Mouse (Mus musculus) forebrain, postnatal 0 days (tissue): ENCODE results near the gene 6430628N08Rik. TPM values are rescaled to one million over a fixed set of nuclear protein-coding genes. Genes with fewer than 3 reads are reported as not detected.

Experiments used
- ATAC-seq: fragments of 200-750 bp; cut with Nextera tagmentation; 2 replicates; pipeline ENCODE4 v1.8.0; 2017; ENCODE audit warnings: mild to moderate bottlenecking, moderate library complexity
- DNase-seq: peaks from one replicate; pipeline ENCODE4 v3.0.0-alpha.2; 2015
- H3K27ac ChIP-seq: fragments of 300-500 bp; sonication (generic); 2 replicates; pipeline ENCODE4 v1.5.1; 2014; ENCODE audit warnings: low read depth, mild to moderate bottlenecking, antibody characterized with exemption, low read length, moderate library complexity, mixed read lengths
- H3K27me3 ChIP-seq: fragments of 300-500 bp; sonication (generic); 2 replicates; pipeline ENCODE4 v1.6.1; 2014; ENCODE audit warnings: mild to moderate bottlenecking, low read length, mixed read lengths; ENCODE audit not compliant: insufficient read depth
- H3K36me3 ChIP-seq: fragments of 300-500 bp; sonication (generic); 2 replicates; pipeline ENCODE4 v1.6.1; 2014; ENCODE audit warnings: mild to moderate bottlenecking, moderate library complexity; ENCODE audit not compliant: insufficient read depth
- H3K4me1 ChIP-seq: fragments of 300-500 bp; sonication (generic); 2 replicates; pipeline ENCODE4 v1.6.1; 2014; ENCODE audit warnings: antibody characterized with exemption; ENCODE audit not compliant: insufficient read depth
- H3K4me2 ChIP-seq: fragments of 300-500 bp; sonication (generic); 2 replicates; pipeline ENCODE4 v1.6.1; 2014; ENCODE audit warnings: low read depth, mild to moderate bottlenecking, moderate library complexity
- H3K4me3 ChIP-seq: fragments of 300-500 bp; sonication (generic); 2 replicates; pipeline ENCODE4 v1.5.1; 2014; ENCODE audit warnings: low read depth, low read length, mixed read lengths
- H3K9ac ChIP-seq: fragments of 300-500 bp; sonication (generic); 2 replicates; pipeline ENCODE4 v1.6.1; 2014; ENCODE audit warnings: mild to moderate bottlenecking
- H3K9me3 ChIP-seq: fragments of 300-500 bp; sonication (generic); 2 replicates; pipeline ENCODE4 v1.6.1; 2016; ENCODE audit warnings: low read length
- CTCF ChIP-seq: sonication (generic); IDR thresholded peaks from 2 replicates; pipeline ENCODE4 v1.5.1; 2016; ENCODE audit warnings: antibody characterized with exemption, control low read depth, low read depth
- WGBS: fragments of 180-500 bp; shearing (Covaris S2); extraction: QIAGEN DNeasy Blood & Tissue Kit; methylation state at CpG from one replicate; pipeline ENCODE4 v1.1.7; 2014; 5-methylcytosine and 5-hydroxymethylcytosine counted together
- polyA plus RNA-seq: library from polyadenylated mRNA; unstranded; fragments of >200 nt; fragmentation: Nextera tagmentation; extraction: Ambion mirVana; gene quantifications from 2 replicates; pipeline ENCODE4 v1.2.1, GENCODE M21; 2015
- total RNA-seq: library from RNA; depleted of rRNA; stranded (reverse); fragments of >200 nt; gene quantifications from 2 replicates; pipeline ENCODE4 v1.2.3, GENCODE M21; 2014; rRNA removed

Gene 6430628N08Rik
- total and polyA plus RNA-seq, 2 experiments from 2014 or later = 0.62 to 1.4 TPM

GRCm38 (mm10) chr4:115938276-115939160 is 48.1 kb downstream of the 6430628N08Rik start:
- ATAC-seq = no peak
- Histone ChIP-seq H3K9ac (no peak overlapping the region), H3K4me1 (no peaks in the 10 kb centered on the region), H3K36me3 (no peaks in the 10 kb centered on the region), H3K9me3 (no peaks in the 10 kb centered on the region), H3K27ac (no peak overlapping the region), H3K4me2 (no peak overlapping the region), H3K4me3 (no peak overlapping the region), H3K27me3 (peaks cover 80% of the 10 kb centered on the region)
- TF ChIP-seq CTCF = no peak
- WGBS = 2% methylated on average over 37 of the region's 37 CpGs
- peak; percentile 86 for DNase-seq

DNA sequence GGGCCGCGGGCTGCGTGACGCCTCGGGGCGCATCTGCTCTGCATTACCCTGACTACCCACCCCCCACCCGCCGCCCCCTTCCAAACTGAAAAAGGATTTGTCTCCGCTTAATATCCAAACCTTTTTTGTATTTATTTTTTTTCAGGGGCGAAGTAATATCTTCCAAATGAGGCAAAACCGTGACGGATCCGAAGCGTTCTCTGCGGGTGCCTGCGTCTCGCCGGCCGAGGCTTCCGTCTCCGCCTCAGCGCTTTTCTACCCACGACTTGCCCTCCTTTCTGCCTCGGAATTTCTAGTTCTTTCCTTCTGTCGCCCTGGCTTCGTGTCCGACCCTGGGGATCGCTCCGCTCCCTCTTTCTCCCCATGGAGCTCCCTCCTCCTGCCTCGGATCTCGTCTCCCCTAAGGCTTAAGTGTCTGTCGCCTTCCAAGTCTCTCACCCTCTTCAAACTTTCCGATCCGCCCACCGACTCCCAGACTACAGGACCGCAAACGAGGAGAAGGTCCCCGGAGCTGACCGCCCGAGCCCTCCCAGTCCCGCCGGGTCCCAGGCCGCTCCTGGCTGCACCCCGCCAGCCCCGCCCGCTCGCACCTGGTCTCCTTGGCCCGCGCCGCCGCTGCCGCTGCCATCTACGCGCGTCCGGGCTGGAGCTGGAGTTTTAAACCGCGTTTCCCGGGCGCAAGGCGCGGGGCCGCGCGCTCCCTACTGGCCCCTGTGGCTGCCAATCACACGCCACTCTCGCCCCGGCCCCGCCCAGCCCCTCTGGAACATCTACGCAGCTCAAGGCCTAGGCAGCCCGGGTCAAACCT is 49.0 kb downstream of the 6430628N08Rik start, which contains the start of gene Dmbx1:
Gene Dmbx1 (minus strand): TSS at position 632 of the 808 bp plus-strand sequence.
- Histone ChIP-seq H3K9ac (no peak within 1 kb of the TSS), H3K4me3 (peak within 1 kb of the TSS; percentile 14; the same call in 1 of the 2 replicates), H3K36me3 (no peaks in the 10 kb centered on the region), H3K9me3 (no peaks in the 10 kb centered on the region), H3K4me1 (no peaks in the 10 kb centered on the region), H3K4me2 (peak within 1 kb of the TSS; percentile 28), H3K27ac (no peak within 1 kb of the TSS), H3K27me3 (peaks cover 80% of the 10 kb centered on the region)
- DNase-seq = peak; percentile 58
- under 1% methylated on average over 70 of the region's 71 CpGs for WGBS
- TF ChIP-seq CTCF = no peak
- peak; percentile 14; the same call in 1 of the 2 replicates for ATAC-seq

GRCm38 (mm10) chr4:115940681-115941080 is 50.2 kb downstream of the 6430628N08Rik start:
- Histone ChIP-seq H3K4me3 (no peak overlapping the region), H3K4me1 (no peaks in the 10 kb centered on the region), H3K27me3 (peaks cover 81% of the 10 kb centered on the region), H3K4me2 (no peak overlapping the region), H3K9me3 (no peaks in the 10 kb centered on the region), H3K36me3 (no peaks in the 10 kb centered on the region), H3K27ac (no peak overlapping the region), H3K9ac (no peak overlapping the region)
- DNase-seq (no peak), ATAC-seq (no peak)
- no peak for TF ChIP-seq CTCF
- 7% methylated on average over 3 of the region's 3 CpGs for WGBS

DNA sequence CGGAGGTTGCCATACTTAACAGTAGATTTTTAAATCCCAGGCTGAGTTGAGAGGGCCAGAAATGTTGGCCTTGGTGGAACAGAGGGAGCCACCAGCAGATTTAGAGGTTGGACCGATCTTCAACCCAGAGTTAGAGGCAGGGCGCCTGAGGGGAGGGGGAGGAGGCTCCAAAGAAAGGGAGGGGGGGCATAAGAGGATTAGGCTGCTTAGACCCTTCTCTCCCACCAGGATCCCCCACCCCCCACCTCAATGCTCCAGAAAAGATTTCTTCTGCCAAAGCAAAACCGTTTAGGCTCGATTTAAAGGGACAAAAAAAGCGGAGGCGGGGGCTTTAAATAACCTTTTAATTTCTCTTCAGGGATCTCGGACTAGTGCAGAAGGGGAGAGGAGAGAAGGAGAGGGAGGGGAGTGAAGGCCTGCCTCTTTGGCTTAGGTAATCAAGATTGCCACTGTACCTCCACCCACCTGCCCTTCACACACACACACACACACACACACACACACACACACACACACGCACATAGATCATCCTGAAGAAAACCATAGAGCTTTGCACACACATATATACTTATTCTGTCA is 50.9 kb downstream of the 6430628N08Rik start:
- ATAC-seq = no peak
- no peak overlapping the region for H3K9ac ChIP-seq
- H3K4me1 ChIP-seq = no peaks in the 10 kb centered on the region
- H3K4me3 ChIP-seq = no peak overlapping the region
- WGBS = 5% methylated on average over 9 of the region's 9 CpGs
- H3K9me3 ChIP-seq = no peaks in the 10 kb centered on the region
- H3K36me3 ChIP-seq = no peaks in the 10 kb centered on the region
- DNase-seq = no peak
- H3K4me2 ChIP-seq = no peak overlapping the region
- H3K27ac ChIP-seq = no peak overlapping the region
- H3K27me3 ChIP-seq = peaks cover 81% of the 10 kb centered on the region
- no peak for TF ChIP-seq CTCF

- Histone ChIP-seq H3K27ac (no peak overlapping the region), H3K9me3 (no peaks in the 10 kb centered on the region), H3K4me2 (peak overlapping the region; percentile 38), H3K9ac (no peak overlapping the region), H3K4me3 (peak overlapping the region; percentile 22), H3K36me3 (no peaks in the 10 kb centered on the region), H3K27me3 (peaks cover 73% of the 10 kb centered on the region), H3K4me1 (no peaks in the 10 kb centered on the region)
- ATAC-seq (no peak; the same call in 1 of the 2 replicates), DNase-seq (no peak)
- WGBS = under 1% methylated on average over 40 of the region's 41 CpGs
- no peak for TF ChIP-seq CTCF
Measured at GRCm38 (mm10) chr4:115943669-115944314, 53.3 kb downstream of the 6430628N08Rik start.

Other genes with a start within 250 kb of the 6430628N08Rik start
- 0.77 and 1.7 TPM in 2 replicates for gene Cyp4b1, start 242.9 kb upstream of the 6430628N08Rik start, total RNA-seq
- 1.2 and 1.8 TPM in 2 replicates for gene Cyp4b1, start 242.9 kb upstream of the 6430628N08Rik start, polyA plus RNA-seq
- gene Efcab14, start 152.9 kb upstream of the 6430628N08Rik start, total RNA-seq = 12.0 and 14.9 TPM in 2 replicates
- 9.1 and 14.6 TPM in 2 replicates for gene Efcab14, start 152.9 kb upstream of the 6430628N08Rik start, polyA plus RNA-seq
- 0.95 TPM in 1 of 2 replicates, not detected in the other for gene Tex38, start 109.6 kb upstream of the 6430628N08Rik start, total RNA-seq
- 0.43 and 0.59 TPM in 2 replicates for gene Tex38, start 109.6 kb upstream of the 6430628N08Rik start, polyA plus RNA-seq
- 22.1 and 34.0 TPM in 2 replicates for gene Atpaf1, start 105.9 kb upstream of the 6430628N08Rik start, total RNA-seq
- 28.0 and 40.9 TPM in 2 replicates for gene Atpaf1, start 105.9 kb upstream of the 6430628N08Rik start, polyA plus RNA-seq
- 3.0 and 9.0 TPM in 2 replicates for gene Mob3c, start 62.6 kb upstream of the 6430628N08Rik start, total RNA-seq
- 1.6 and 3.0 TPM in 2 replicates for gene Mob3c, start 62.6 kb upstream of the 6430628N08Rik start, polyA plus RNA-seq
- gene Mknk1, start 51.5 kb upstream of the 6430628N08Rik start, total RNA-seq = 18.9 and 19.8 TPM in 2 replicates
- gene Mknk1, start 51.5 kb upstream of the 6430628N08Rik start, polyA plus RNA-seq = 22.8 and 24.3 TPM in 2 replicates
- 0.38 TPM in 1 of 2 replicates, not detected in the other for gene Kncn, start 6.3 kb upstream of the 6430628N08Rik start, total RNA-seq
- 0.10 and 0.44 TPM in 2 replicates for gene Kncn, start 6.3 kb upstream of the 6430628N08Rik start, polyA plus RNA-seq
- 0.15 TPM in 1 of 2 replicates, not detected in the other for gene Dmbx1, start 49.3 kb downstream of the 6430628N08Rik start, total RNA-seq
- gene Dmbx1, start 49.3 kb downstream of the 6430628N08Rik start, polyA plus RNA-seq = 0.18 and 0.23 TPM in 2 replicates
- gene Faah, start 127.3 kb downstream of the 6430628N08Rik start, total RNA-seq = 28.8 and 42.7 TPM in 2 replicates
- 22.0 and 25.4 TPM in 2 replicates for gene Faah, start 127.3 kb downstream of the 6430628N08Rik start, polyA plus RNA-seq
- gene Nsun4, start 163.2 kb downstream of the 6430628N08Rik start, total RNA-seq = 9.9 and 10.6 TPM in 2 replicates
- 6.8 and 8.2 TPM in 2 replicates for gene Nsun4, start 163.2 kb downstream of the 6430628N08Rik start, polyA plus RNA-seq
- gene Uqcrh, start 184.4 kb downstream of the 6430628N08Rik start, total RNA-seq = 271 and 387 TPM in 2 replicates
- gene Uqcrh, start 184.4 kb downstream of the 6430628N08Rik start, polyA plus RNA-seq = 414 and 534 TPM in 2 replicates
- gene Lrrc41, start 184.6 kb downstream of the 6430628N08Rik start, total RNA-seq = 95.4 and 98.4 TPM in 2 replicates
- gene Lrrc41, start 184.6 kb downstream of the 6430628N08Rik start, polyA plus RNA-seq = 67.5 and 70.2 TPM in 2 replicates
- gene Rad54l, start 233.0 kb downstream of the 6430628N08Rik start, total RNA-seq = 2.0 and 3.2 TPM in 2 replicates
- 2.6 and 3.5 TPM in 2 replicates for gene Rad54l, start 233.0 kb downstream of the 6430628N08Rik start, polyA plus RNA-seq
- gene Pomgnt1, start 233.2 kb downstream of the 6430628N08Rik start, total RNA-seq = 80.3 and 83.0 TPM in 2 replicates
- gene Pomgnt1, start 233.2 kb downstream of the 6430628N08Rik start, polyA plus RNA-seq = 52.7 and 57.6 TPM in 2 replicates